Mouse (Mus musculus) liver, embryonic 12.5 days (tissue): ENCODE results near the gene Elof1. TPM values are rescaled to one million over a fixed set of nuclear protein-coding genes. Genes with fewer than 3 reads are reported as not detected.

Experiments used
- microRNA-seq: library from miRNA; unstranded; fragments of <30 nt; microRNA quantifications from one replicate; pipeline ENCODE4, GENCODE M21; 2017
- polyA plus RNA-seq: library from polyadenylated mRNA; unstranded; fragments of >200 nt; fragmentation: Nextera tagmentation; extraction: Ambion mirVana; gene quantifications from 2 replicates; pipeline ENCODE4 v1.2.1, GENCODE M21; 2016

The Elof1 gene
- polyA plus RNA-seq, 1 experiment from 2014 or later = 113 TPM

Small RNA genes lying within 50 kb of the gene (microRNA-seq; reads per million reads assigned to microRNA genes)
- not detected for gene Mir7084

Other genes starting within 250 kb of the Elof1 start
- 6.5 TPM in 2 replicates for gene Rab3d, start 199.0 kb downstream of the Elof1 start, polyA plus RNA-seq
- 1.3 and 2.2 TPM in 2 replicates for gene Ccdc159, start 189.7 kb downstream of the Elof1 start, polyA plus RNA-seq
- 39.9 and 41.8 TPM in 2 replicates for gene Tmem205, start 189.6 kb downstream of the Elof1 start, polyA plus RNA-seq
- gene Plppr2, start 180.1 kb downstream of the Elof1 start, polyA plus RNA-seq = 2.3 and 3.1 TPM in 2 replicates
- gene Swsap1, start 161.4 kb downstream of the Elof1 start, polyA plus RNA-seq = 2.8 and 3.0 TPM in 2 replicates
- 155 and 158 TPM in 2 replicates for gene Epor, start 153.7 kb downstream of the Elof1 start, polyA plus RNA-seq
- gene Rgl3, start 127.7 kb downstream of the Elof1 start, polyA plus RNA-seq = 0.20 and 0.46 TPM in 2 replicates
- 0.12 TPM in 1 of 2 replicates, not detected in the other for gene Ccdc151, start 114.5 kb downstream of the Elof1 start, polyA plus RNA-seq
- gene Prkcsh, start 114.4 kb downstream of the Elof1 start, polyA plus RNA-seq = 65.0 and 68.5 TPM in 2 replicates
- 0.02 TPM in 1 of 2 replicates, not detected in the other for gene Elavl3, start 65.1 kb downstream of the Elof1 start, polyA plus RNA-seq
- gene Gm49318, start 45.9 kb downstream of the Elof1 start, polyA plus RNA-seq = not detected in 2 replicates
- 5.7 and 6.6 TPM in 2 replicates for gene Zfp653, start 45.8 kb downstream of the Elof1 start, polyA plus RNA-seq
- gene Ecsit, start 31.7 kb downstream of the Elof1 start, polyA plus RNA-seq = 36.9 and 40.6 TPM in 2 replicates
- 0.80 and 0.81 TPM in 2 replicates for gene Cnn1, start 18.0 kb downstream of the Elof1 start, polyA plus RNA-seq
- 176 and 179 TPM in 2 replicates for gene Acp5, start 18.5 kb upstream of the Elof1 start, polyA plus RNA-seq
- gene Pigyl, start 39.7 kb upstream of the Elof1 start, polyA plus RNA-seq = 41.1 and 46.3 TPM in 2 replicates
- 0.07 and 0.14 TPM in 2 replicates for gene Zfp872, start 70.9 kb upstream of the Elof1 start, polyA plus RNA-seq
- gene Zfp809, start 108.5 kb upstream of the Elof1 start, polyA plus RNA-seq = 11.7 and 12.3 TPM in 2 replicates
- gene Zfp599, start 142.7 kb upstream of the Elof1 start, polyA plus RNA-seq = 2.2 and 2.3 TPM in 2 replicates
- gene Zfp810, start 190.5 kb upstream of the Elof1 start, polyA plus RNA-seq = 4.9 and 5.0 TPM in 2 replicates